Mouse (Mus musculus) heart, postnatal 0 days (tissue): Measurements from ENCODE around the gene Rasal1.

Experiments used
- CTCF ChIP-seq: IDR thresholded peaks from 2 replicates; pipeline ENCODE4 v1.5.1; 2016; ENCODE audit warnings: antibody characterized with exemption, control low read depth, low read depth
- EP300 ChIP-seq: IDR thresholded peaks from 2 replicates; pipeline ENCODE4 v1.6.1; 2016; ENCODE audit warnings: antibody characterized with exemption, low read depth

GRCm38 (mm10) chr5:120621846-120622197, 26.8 kb upstream of the Rasal1 start:
- no peak for TF ChIP-seq CTCF
- no peak for TF ChIP-seq EP300
